28 mouse cellular contexts compared by ENCODE assay signal in genomic region chr11:11777796-11778195, GRCm38 (mm10). TPM values are rescaled to one million over a fixed set of nuclear protein-coding genes. Genes with fewer than 3 reads are reported as not detected.
DNase-seq lines count a peak whose midpoint lies in the region; ATAC-seq and TF ChIP-seq lines count a peak whose summit lies in the region.
"Had no signal": no experiment of that assay in that cellular context is flagged by ENCODE, and none has a peak within 500 bp of the region (broad histone marks: within the 10 kb centered on the region; RNA-seq: fewer than 3 reads in every experiment).

No protein-coding gene starts in this region.

- peak; percentile 54; the same call in 1 of the 2 replicates for ATAC-seq in neutrophil, adult 5-6 weeks (ENCODE audit: extremely low read depth, insufficient number of reproducible peaks, low FRiP score, poor library complexity, severe bottlenecking)
- no peak for ATAC-seq in intestine, postnatal 0 days
- ATAC-seq: activated CD4-positive, CD25-positive, alpha-beta regulatory T cell, adult 4 months; CD4-positive, CD25-positive, alpha-beta regulatory T cell, adult 4 months; forebrain, embryonic 13.5 days; forebrain, embryonic 16.5 days had no signal

- no peak overlapping the region for H3K4me3 ChIP-seq in spleen, adult 2 months (ENCODE audit: extremely low read depth, insufficient read depth, insufficient read length)
- no peak overlapping the region for H3K4me3 ChIP-seq in CH12.LX (replicated peaks in 1 of 3; ENCODE audit: low read depth in 2 of 3, low read length in 2 of 3, poor library complexity in 1 of 3)
- H3K4me3 ChIP-seq in intestine, postnatal 0 days (ENCODE audit: low read depth, low read length) = no peak overlapping the region
- H3K4me3 ChIP-seq: embryonic facial prominence, embryonic 10.5 days; embryonic facial prominence, embryonic 13.5 days; erythroblast, embryonic 14.5 days; forebrain, embryonic 13.5 days; heart, embryonic 13.5 days; hindbrain, embryonic 12.5 days; hindbrain, embryonic 15.5 days had no signal

- no peak overlapping the region for H3K4me2 ChIP-seq in CH12.LX (ENCODE audit: insufficient read depth, low read depth, poor library complexity, severe bottlenecking)
- H3K4me2 ChIP-seq in intestine, postnatal 0 days (replicated peaks; ENCODE audit: low read depth) = no peak overlapping the region
- H3K4me2 ChIP-seq: embryonic facial prominence, embryonic 13.5 days; forebrain, embryonic 13.5 days; heart, embryonic 13.5 days; hindbrain, embryonic 12.5 days; hindbrain, embryonic 15.5 days had no signal

- TF ChIP-seq POLR2A in spleen, adult 2 months (IDR thresholded peaks at IDR 0.05; ENCODE audit: low read depth, low read length) = no peak
- no peak for TF ChIP-seq POLR2A in CH12.LX (IDR thresholded peaks at IDR 0.05; ENCODE audit: low read depth, low read length)

- 29% methylated on average over 2 of the region's 2 CpGs for WGBS in spleen, adult 2 months
- WGBS in intestine, postnatal 0 days = 80% methylated on average over 2 of the region's 2 CpGs

- no peaks in the 10 kb centered on the region for H3K79me2 ChIP-seq in CH12.LX (replicated peaks; ENCODE audit: control insufficient read depth, extremely low read depth, insufficient read depth, poor library complexity, severe bottlenecking)

- no peaks in the 10 kb centered on the region for H3K27me3 ChIP-seq in spleen, adult 2 months (ENCODE audit: control insufficient read depth, insufficient read depth, low read length)
- no peaks in the 10 kb centered on the region for H3K27me3 ChIP-seq in CH12.LX (replicated peaks)
- H3K27me3 ChIP-seq in intestine, postnatal 0 days (replicated peaks; ENCODE audit: control insufficient read depth, insufficient read depth, low read length) = no peaks in the 10 kb centered on the region
- H3K27me3 ChIP-seq: embryonic facial prominence, embryonic 13.5 days; forebrain, embryonic 13.5 days; heart, embryonic 13.5 days; hindbrain, embryonic 12.5 days; hindbrain, embryonic 15.5 days had no signal

- peak; percentile 4 for DNase-seq in heart, adult 11 months
- no peak for DNase-seq in heart, adult 18-20 months
- peak in 1 of 2 experiments; percentile 47 for DNase-seq in spleen, adult 2 months (ENCODE audit: low read depth in 1 of 2, low spot score in 2 of 2)
- DNase-seq in spleen, adult 18-20 months = no peak
- DNase-seq in CH12.LX (ENCODE audit: extremely low read depth) = peak; percentile 67
- DNase-seq in thymus, postnatal 36 days = no peak
- DNase-seq: adrenal gland, adult 8-10 months; adrenal gland, postnatal 25 days; cerebellum, adult 11-12 months; cerebellum, adult 8-10 months; cerebellum, postnatal 10 days; cerebellum, postnatal 36 days; embryo, embryonic 11 days; gastrocnemius, postnatal 10 days; gastrocnemius, postnatal 36 days; heart, postnatal 14 days had no signal

- no peaks in the 10 kb centered on the region for H3K9me3 ChIP-seq in CH12.LX (replicated peaks; ENCODE audit: low read length)
- H3K9me3 ChIP-seq in intestine, postnatal 0 days (ENCODE audit: control insufficient read depth) = no peaks in the 10 kb centered on the region
- H3K9me3 ChIP-seq: embryonic facial prominence, embryonic 10.5 days; embryonic facial prominence, embryonic 13.5 days; forebrain, embryonic 13.5 days; heart, embryonic 13.5 days; hindbrain, embryonic 12.5 days; hindbrain, embryonic 15.5 days had no signal

- TF ChIP-seq EP300 in CH12.LX (IDR thresholded peaks at IDR 0.05; ENCODE audit: low read length) = no peak

- H3K9ac ChIP-seq in CH12.LX (ENCODE audit: insufficient read depth, low read depth) = no peak overlapping the region
- no peak overlapping the region for H3K9ac ChIP-seq in intestine, postnatal 0 days (ENCODE audit: low read depth, low read length)
- H3K9ac ChIP-seq: embryonic facial prominence, embryonic 13.5 days; forebrain, embryonic 13.5 days; heart, embryonic 13.5 days; hindbrain, embryonic 12.5 days; hindbrain, embryonic 15.5 days had no signal

- TF ChIP-seq RAD21 in CH12.LX (IDR thresholded peaks at IDR 0.05; ENCODE audit: low read depth, low read length) = no peak

- H3K36me3 ChIP-seq in spleen, adult 2 months (ENCODE audit: control insufficient read depth, insufficient read depth, low read length) = peaks cover 3% of the 10 kb centered on the region; the same call in 1 of the 2 replicates
- peaks cover 5 to 22% of the 10 kb centered on the region in 2 experiments for H3K36me3 ChIP-seq in CH12.LX (replicated peaks in 1 of 2; ENCODE audit: control insufficient read depth in 1 of 2, insufficient read depth in 1 of 2, low read length in 1 of 2)
- H3K36me3 ChIP-seq in intestine, postnatal 0 days (ENCODE audit: control insufficient read depth, insufficient read depth) = no peaks in the 10 kb centered on the region
- H3K36me3 ChIP-seq: embryonic facial prominence, embryonic 10.5 days; embryonic facial prominence, embryonic 13.5 days; heart, embryonic 13.5 days; hindbrain, embryonic 12.5 days; hindbrain, embryonic 15.5 days had no signal

- H3K4me1 ChIP-seq in spleen, adult 2 months (ENCODE audit: control insufficient read depth, insufficient read depth, insufficient read length) = peaks cover 34% of the 10 kb centered on the region
- peaks cover 39 to 94% of the 10 kb centered on the region in 2 experiments for H3K4me1 ChIP-seq in CH12.LX (ENCODE audit: control insufficient read depth in 1 of 2, insufficient read depth in 2 of 2)
- no peaks in the 10 kb centered on the region for H3K4me1 ChIP-seq in intestine, postnatal 0 days (replicated peaks; ENCODE audit: control insufficient read depth, insufficient read depth, low read length)
- H3K4me1 ChIP-seq: embryonic facial prominence, embryonic 10.5 days; embryonic facial prominence, embryonic 13.5 days; forebrain, embryonic 13.5 days; heart, embryonic 13.5 days; hindbrain, embryonic 12.5 days; hindbrain, embryonic 15.5 days had no signal

- in situ Hi-C loops in CH12.LX (cut with MboI; ENCODE audit: low pct_ligation_motif_present, low pct_unique_long_range_greater_than_20kb, low sequenced_read_pairs) = no loop called here

- peak overlapping the region; percentile 54; the same call in 1 of the 2 replicates for H3K27ac ChIP-seq in spleen, adult 2 months (ENCODE audit: insufficient read depth, low read length)
- H3K27ac ChIP-seq in CH12.LX (ENCODE audit: insufficient read depth, low read depth) = 0 out of 2 replicates have a peak overlapping the region, but pooled peaks have one; percentile 10
- H3K27ac ChIP-seq in intestine, postnatal 0 days (ENCODE audit: low read depth, low read length) = no peak overlapping the region
- H3K27ac ChIP-seq: embryonic facial prominence, embryonic 10.5 days; embryonic facial prominence, embryonic 13.5 days; forebrain, embryonic 13.5 days; heart, embryonic 13.5 days; hindbrain, embryonic 12.5 days; hindbrain, embryonic 15.5 days had no signal

- dilution Hi-C loops in CH12.LX (cut with MboI; ENCODE audit: extremely low pct_ligation_motif_present, extremely low pct_unique_long_range_greater_than_20kb, low sequenced_read_pairs) = no loop called here

- no peak for TF ChIP-seq CTCF in spleen, adult 2 months (IDR thresholded peaks at IDR 0.05; ENCODE audit: extremely low read depth, insufficient read depth, insufficient read length, insufficient replicate concordance)
- no peak for TF ChIP-seq CTCF in CH12.LX (conservative IDR thresholded peaks at IDR 0.05 in 1 of 2, IDR thresholded peaks at IDR 0.05 in 1 of 2; ENCODE audit: low read depth in 2 of 2, low read length in 2 of 2)
- no peak for TF ChIP-seq CTCF in intestine, postnatal 0 days (IDR thresholded peaks at IDR 0.05; ENCODE audit: low read depth)

TF ChIP-seq in CH12.LX, 34 proteins besides CTCF, POLR2A, EP300 and RAD21:
- TF ChIP-seq MYC (IDR thresholded peaks at IDR 0.05; ENCODE audit: low read depth, low read length) (peak; percentile 30; the same call in 1 of the 2 replicates), USF1 (IDR thresholded peaks at IDR 0.05; ENCODE audit: low read depth, low read length) (no peak), ZNF384 (IDR thresholded peaks at IDR 0.05; ENCODE audit: low read depth, low read length) (peak; percentile 85), ELF1 (IDR thresholded peaks at IDR 0.05; ENCODE audit: low read depth, low read length) (peak; percentile 59; the same call in 1 of the 2 replicates)

RNA-seq across cellular contexts. Expression of gene Fignl1, which starts 31.0 kb away (rescaled TPM):
- under 1 TPM; 0.44 to 0.62 TPM for total RNA-seq in heart, adult 18-20 months (2021)
- 4.0 and 6.3 TPM in 2 replicates for polyA plus RNA-seq in spleen, adult 2 months (2012; rRNA removed)
- total RNA-seq in CH12.LX (2012; rRNA removed) = 82.8 and 98.5 TPM in 2 replicates
- 189 TPM in 2 replicates for total RNA-seq in CH12.LX (2014; rRNA removed)
- polyA plus RNA-seq in CH12.LX (2012; ENCODE audit: insufficient read length, low read depth) = 98.5 and 101 TPM in 2 replicates
- total RNA-seq in neutrophil, adult 5-6 weeks (2017) = 1.5 and 2.6 TPM in 2 replicates
- 8.1 and 8.3 TPM in 2 replicates for polyA plus RNA-seq in intestine, postnatal 0 days (2015; fragmentation: Nextera tagmentation; extraction: Ambion mirVana)

Comparison
In these comparisons a context has a peak if more than half of its experiments do, and no peak if none do; other contexts are left out.
1. DNase-seq: peak in heart, adult 11 months (single experiment) and CH12.LX (single experiment); none in heart, adult 18-20 months (0 of 2), spleen, adult 18-20 months (0 of 2) and thymus, postnatal 36 days (0 of 2).
2. RNA of gene Fignl1, which starts 31.0 kb away (total RNA-seq): 82.8 to 189 TPM in CH12.LX; 1.5 to 2.6 TPM in neutrophil, adult 5-6 weeks and 0.44 to 0.62 TPM in heart, adult 18-20 months; every median in the first group is over 10 times any median in the second.